Mouse (Mus musculus) heart, adult 2 months (tissue): ENCODE data around the gene 1700003H04Rik. TPM values are rescaled to one million over a fixed set of nuclear protein-coding genes. Genes with fewer than 3 reads are reported as not detected.

ENCODE experiments used
- DNase-seq, 2 experiments: peaks; one replicate each; pipeline ENCODE4 v3.0.0; 2021
- H3K27ac ChIP-seq: fragments of 200-600 bp; 2 replicates; pipeline ENCODE4 v1.8.1; 2022
- H3K27me3 ChIP-seq: fragments of 200-500 bp; 2 replicates; pipeline ENCODE4 v1.6.1; 2012; ENCODE audit warnings: mild to moderate bottlenecking, low read length, inconsistent platforms, mixed read lengths; ENCODE audit not compliant: control insufficient read depth, insufficient read depth
- H3K36me3 ChIP-seq: fragments of 200-500 bp; 2 replicates; pipeline ENCODE4 v1.6.1; 2012; ENCODE audit warnings: low read length, inconsistent platforms; ENCODE audit not compliant: control insufficient read depth, insufficient read depth
- H3K4me1 ChIP-seq: fragments of 200-500 bp; 2 replicates; pipeline ENCODE4 v1.6.1; 2011; ENCODE audit warnings: low read length; ENCODE audit not compliant: control insufficient read depth, insufficient read depth
- H3K4me3 ChIP-seq: fragments of 200-600 bp; 2 replicates; pipeline ENCODE4 v1.8.1; 2022
- H3K79me2 ChIP-seq: fragments of 200-500 bp; replicated peaks from 2 replicates; pipeline ENCODE4 v1.6.1; 2012; ENCODE audit warnings: mild to moderate bottlenecking, inconsistent platforms, low read length, moderate library complexity, mixed read lengths; ENCODE audit not compliant: control insufficient read depth, insufficient read depth
- H3K9ac ChIP-seq: fragments of 200-500 bp; 2 replicates; pipeline ENCODE4 v1.6.1; 2012; ENCODE audit warnings: low read depth, mild to moderate bottlenecking, control low read depth, inconsistent platforms, low read length, mixed read lengths
- CTCF ChIP-seq: fragments of 200-600 bp; IDR thresholded peaks from 2 replicates; pipeline ENCODE4 v1.8.1; 2022; ENCODE audit warnings: antibody characterized with exemption, mild to moderate bottlenecking, moderate library complexity
- EP300 ChIP-seq: fragments of 200-500 bp; IDR thresholded peaks from 2 replicates; pipeline ENCODE4 v1.6.1; 2011; ENCODE audit warnings: low read depth, low read length, control low read depth; ENCODE audit not compliant: insufficient read depth
- POLR2A ChIP-seq: fragments of 200-500 bp; IDR thresholded peaks from 2 replicates; pipeline ENCODE4 v1.6.1; 2011; ENCODE audit warnings: mild to moderate bottlenecking, low read depth, low read length, control low read depth; ENCODE audit not compliant: insufficient read depth
- whole genome bisulfite sequencing: fragments of 180-500 bp; shearing (Covaris S2); methylation state at CpG from one replicate; pipeline ENCODE4 v1.1.7; 2018; 5-methylcytosine and 5-hydroxymethylcytosine counted together
- intact Hi-C: fragments of 180-260 bp; cut with DNase I; formaldehyde crosslinking; loops from one replicate; pipeline ENCODE4 v1.15.1; 2025
- polyA plus RNA-seq: library from polyadenylated mRNA; depleted of rRNA; stranded (reverse); fragments of >200 nt; gene quantifications from 2 replicates; pipeline ENCODE4 v1.2.3, GENCODE M21; 2012
- total RNA-seq, 2 experiments: library from RNA; stranded (reverse); gene quantifications; 2 replicates each; pipeline ENCODE4 v1.2.3; 2021

1700003H04Rik gene
- total and polyA plus RNA-seq, 3 experiments = not detected

DNA sequence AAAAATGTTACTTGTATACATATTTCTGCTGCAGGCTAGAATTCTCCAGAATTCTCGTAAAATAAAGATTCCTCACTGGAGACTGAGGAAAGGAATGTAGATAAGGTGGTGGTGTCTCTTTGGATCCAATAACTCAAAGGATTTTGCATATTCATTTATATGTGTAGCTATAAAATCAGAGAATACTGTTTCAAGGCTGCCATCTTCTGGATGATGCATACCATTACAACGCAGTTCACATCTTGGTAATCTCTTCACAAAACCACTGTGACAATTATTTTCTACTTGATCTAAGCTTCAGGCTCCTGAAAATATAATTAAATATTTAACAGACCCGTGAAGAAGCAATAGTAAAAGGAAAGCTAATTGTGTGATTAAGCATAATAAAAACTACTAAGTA is 6.6 kb upstream of the 1700003H04Rik start:
- Histone ChIP-seq H3K4me1 (no peaks in the 10 kb centered on the region), H3K27ac (no peak overlapping the region), H3K79me2 (no peaks in the 10 kb centered on the region), H3K27me3 (no peaks in the 10 kb centered on the region), H3K4me3 (no peak overlapping the region), H3K9ac (no peak overlapping the region), H3K36me3 (no peaks in the 10 kb centered on the region)
- 8% methylated on average over 3 of the region's 3 CpGs for WGBS
- intact Hi-C loops = no loop called here
- TF ChIP-seq EP300 (no peak), POLR2A (no peak), CTCF (peak; percentile 65)
- DNase-seq = no peak

DNA sequence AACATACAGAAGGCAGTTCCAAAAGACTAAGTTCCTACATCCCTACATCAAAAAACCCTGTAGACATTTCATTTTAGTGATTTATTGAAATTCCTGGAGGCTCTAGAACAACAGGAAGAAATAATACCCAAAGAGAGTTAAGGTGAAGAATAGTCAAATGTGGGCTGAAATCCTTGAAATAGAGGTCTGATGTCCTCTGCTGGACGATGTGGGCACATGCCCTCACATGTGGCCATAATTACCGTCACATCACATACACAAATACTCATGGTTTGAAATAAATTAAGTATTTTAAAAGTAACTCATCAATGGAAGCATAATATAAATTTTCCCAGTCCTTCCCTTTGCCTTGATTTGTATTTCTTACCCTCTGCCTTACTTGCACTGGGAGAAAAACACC is 4.9 kb upstream of the 1700003H04Rik start:
- no peak overlapping the region for H3K9ac ChIP-seq
- H3K79me2 ChIP-seq = no peaks in the 10 kb centered on the region
- no peak overlapping the region for H3K4me3 ChIP-seq
- H3K27ac ChIP-seq = no peak overlapping the region
- WGBS = 72% methylated on average over 2 of the region's 2 CpGs
- DNase-seq = no peak
- TF ChIP-seq CTCF (no peak), POLR2A (no peak), EP300 (no peak)
- H3K4me1 ChIP-seq = no peaks in the 10 kb centered on the region
- no peaks in the 10 kb centered on the region for H3K36me3 ChIP-seq
- intact Hi-C loops = no loop called here
- no peaks in the 10 kb centered on the region for H3K27me3 ChIP-seq

DNA sequence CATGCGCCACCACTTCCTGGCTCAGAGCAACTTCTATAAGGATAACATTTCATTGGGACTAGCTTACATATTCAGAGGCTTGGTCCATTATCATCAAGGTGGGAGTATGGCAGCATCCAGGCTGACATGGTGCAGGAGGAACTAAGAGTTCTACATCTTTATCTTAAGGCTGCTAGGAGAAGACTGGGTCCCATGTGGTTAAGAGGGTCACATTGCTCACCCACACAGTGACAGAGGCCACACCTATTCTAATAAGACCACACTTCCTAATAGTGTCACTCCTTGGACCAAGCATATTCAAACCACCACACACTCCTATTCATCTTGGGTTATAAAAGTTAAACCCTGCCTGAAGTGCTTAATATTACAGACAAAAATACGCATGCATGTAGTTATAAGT is 23.6 kb downstream of the 1700003H04Rik start:
- Histone ChIP-seq H3K4me3 (no peak overlapping the region), H3K36me3 (no peaks in the 10 kb centered on the region), H3K27me3 (no peaks in the 10 kb centered on the region), H3K27ac (no peak overlapping the region), H3K79me2 (no peaks in the 10 kb centered on the region), H3K9ac (no peak overlapping the region), H3K4me1 (no peaks in the 10 kb centered on the region)
- intact Hi-C loops = no loop called here
- WGBS = 87% methylated on average over 2 of the region's 2 CpGs
- no peak for DNase-seq
- TF ChIP-seq POLR2A (no peak), EP300 (no peak), CTCF (no peak)

DNA sequence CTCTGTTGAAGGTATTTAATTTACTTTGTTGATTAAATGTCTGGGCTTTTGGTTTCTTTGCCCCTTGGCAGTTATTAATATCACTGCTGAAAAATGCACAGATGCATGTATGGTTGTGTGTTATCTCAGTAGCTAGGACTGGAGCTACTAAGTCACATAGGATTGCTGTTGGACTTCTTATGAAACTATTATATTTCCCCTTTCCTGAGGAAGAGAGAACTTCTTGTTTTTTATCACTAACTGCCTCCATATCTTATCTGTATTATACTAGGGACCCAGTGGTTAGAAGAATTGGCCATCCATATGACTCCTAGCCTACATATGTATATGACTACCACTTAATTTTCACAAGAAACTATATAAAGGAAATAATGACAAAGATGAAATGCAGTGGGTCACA is 24.9 kb downstream of the 1700003H04Rik start:
- Histone ChIP-seq H3K4me3 (no peak overlapping the region), H3K36me3 (no peaks in the 10 kb centered on the region), H3K4me1 (no peaks in the 10 kb centered on the region), H3K27ac (no peak overlapping the region), H3K79me2 (no peaks in the 10 kb centered on the region), H3K9ac (no peak overlapping the region), H3K27me3 (no peaks in the 10 kb centered on the region)
- intact Hi-C loops = no loop called here
- no peak for DNase-seq
- TF ChIP-seq POLR2A = no peak
- TF ChIP-seq CTCF = no peak
- no peak for TF ChIP-seq EP300

DNA sequence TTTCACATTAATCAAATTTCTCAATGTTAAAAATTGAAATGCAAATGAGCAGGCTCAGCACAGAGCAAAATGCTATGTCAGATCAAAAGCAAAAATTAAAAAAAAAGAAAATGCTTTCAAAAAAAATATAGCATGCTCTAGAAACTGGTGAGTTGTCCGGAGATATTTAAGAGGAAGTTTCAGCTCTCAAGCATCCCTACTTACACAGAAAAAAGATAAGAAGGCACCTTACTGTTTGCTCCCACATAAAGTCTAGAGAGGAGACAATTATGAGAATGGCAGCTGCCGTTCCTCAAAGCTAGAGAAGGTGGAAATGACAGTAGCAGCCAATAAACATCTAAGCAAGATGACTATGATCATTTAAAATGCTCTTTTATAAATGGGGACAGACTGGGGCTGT is 25.8 kb downstream of the 1700003H04Rik start:
- Histone ChIP-seq H3K9ac (no peak overlapping the region), H3K27me3 (no peaks in the 10 kb centered on the region), H3K4me3 (no peak overlapping the region), H3K79me2 (no peaks in the 10 kb centered on the region), H3K36me3 (no peaks in the 10 kb centered on the region), H3K27ac (no peak overlapping the region), H3K4me1 (no peaks in the 10 kb centered on the region)
- intact Hi-C loops = no loop called here
- no peak for DNase-seq
- 50% methylated on average over 2 of the region's 2 CpGs for WGBS
- TF ChIP-seq CTCF (no peak), POLR2A (no peak), EP300 (no peak)

DNA sequence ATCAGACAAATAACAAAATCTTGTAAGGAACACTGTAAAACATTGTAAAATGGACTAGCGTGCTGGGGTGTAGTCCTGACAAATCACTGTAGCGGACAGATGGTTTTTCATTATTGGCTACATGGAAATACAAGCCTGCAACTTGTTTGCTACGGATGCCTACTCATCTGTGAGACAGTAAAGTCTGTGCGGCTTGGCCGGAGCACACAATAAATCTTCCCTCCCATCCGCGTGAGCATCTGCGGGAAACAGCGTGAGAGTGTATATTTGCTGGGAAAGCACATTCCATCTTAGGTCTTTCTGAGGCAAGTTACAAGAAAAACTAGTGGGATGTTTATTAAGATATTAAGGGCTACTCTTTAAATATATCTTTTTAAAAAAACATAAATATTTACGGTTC is 32.0 kb downstream of the 1700003H04Rik start:
- no peak overlapping the region for H3K9ac ChIP-seq
- no peak overlapping the region for H3K4me3 ChIP-seq
- intact Hi-C loops = no loop called here
- H3K27ac ChIP-seq = no peak overlapping the region
- H3K36me3 ChIP-seq = no peaks in the 10 kb centered on the region
- 87% methylated on average over 10 of the region's 10 CpGs for WGBS
- H3K27me3 ChIP-seq = no peaks in the 10 kb centered on the region
- no peak for TF ChIP-seq CTCF
- no peak for TF ChIP-seq POLR2A
- no peak for TF ChIP-seq EP300
- H3K79me2 ChIP-seq = no peaks in the 10 kb centered on the region
- DNase-seq = no peak
- H3K4me1 ChIP-seq = no peaks in the 10 kb centered on the region
